Mouse (Mus musculus) ovary, adult 18-20 months (tissue): ENCODE results near the gene Rhbdd3.

ENCODE experiments used
- DNase-seq: peaks from one replicate; pipeline ENCODE4 v3.0.0; 2022; ENCODE audit warnings: low spot score, mixed read lengths

The Rhbdd3 gene

DNA sequence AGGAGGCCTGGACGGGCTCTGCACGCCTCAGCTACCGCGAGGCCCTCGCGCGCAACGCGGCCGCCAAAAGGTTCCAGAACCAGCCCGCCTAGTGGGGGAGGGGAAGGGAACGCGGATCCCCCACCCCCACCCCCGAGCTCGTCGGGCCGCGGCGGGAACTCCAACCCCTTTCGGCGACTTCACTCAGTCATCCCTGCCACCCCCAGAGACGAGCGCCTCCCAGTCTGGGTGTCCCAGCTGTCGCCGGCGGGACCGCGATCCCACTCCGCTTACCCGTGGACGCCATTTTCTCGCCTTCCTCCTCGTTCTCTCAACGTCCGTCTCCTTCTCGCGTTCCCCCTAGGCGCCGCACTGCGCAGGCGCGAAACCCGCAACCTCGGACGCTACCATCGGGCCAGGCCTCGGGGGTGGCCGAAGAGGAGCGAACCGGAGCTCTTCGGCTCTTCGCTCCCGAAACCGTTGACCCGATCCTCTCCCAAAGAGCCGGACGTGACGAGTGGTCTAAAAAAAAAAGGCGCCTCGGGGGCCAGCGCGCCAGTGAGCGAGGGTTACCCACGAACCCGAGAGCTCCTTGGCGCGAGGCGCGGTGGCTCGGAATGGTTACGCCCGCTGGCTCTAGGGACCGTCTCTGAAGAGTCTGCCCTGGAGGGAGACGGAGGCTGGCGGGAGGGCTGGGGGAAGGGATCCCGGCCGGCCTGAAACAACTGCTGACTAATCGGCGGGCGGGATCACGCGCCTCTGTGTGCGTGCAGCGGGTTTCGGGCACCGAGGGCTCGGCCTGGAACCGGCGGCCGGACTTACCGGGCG, at the start of gene Rhbdd3, which contains the start of gene Ewsr1:
Gene Rhbdd3 (plus strand): TSS at position 191 of the 807 bp plus-strand sequence.
Gene Ewsr1 (minus strand): TSS at position 531 of the 807 bp plus-strand sequence.
- peak; percentile 91 for DNase-seq

DNA sequence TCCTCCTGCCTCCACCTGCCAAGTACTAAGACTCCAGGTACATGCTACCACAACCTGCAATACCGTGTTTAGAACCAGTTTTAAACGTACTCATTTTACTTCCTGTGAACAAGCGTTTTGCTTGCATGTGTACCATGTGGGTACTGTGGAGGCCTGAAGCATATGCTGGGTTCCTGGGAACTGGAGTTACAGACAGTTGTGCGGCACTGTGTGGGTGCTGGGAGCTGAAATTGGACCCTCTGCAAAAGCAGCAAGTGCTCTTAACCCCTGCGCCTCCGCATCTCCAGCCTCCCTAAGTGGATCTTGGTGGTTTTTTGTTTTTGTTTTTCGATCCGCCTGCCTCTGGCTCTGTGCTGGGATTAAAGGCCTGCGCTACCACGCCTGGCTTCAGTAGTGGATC, 47.1 kb upstream of the Rhbdd3 start:
- no peak for DNase-seq

DNA sequence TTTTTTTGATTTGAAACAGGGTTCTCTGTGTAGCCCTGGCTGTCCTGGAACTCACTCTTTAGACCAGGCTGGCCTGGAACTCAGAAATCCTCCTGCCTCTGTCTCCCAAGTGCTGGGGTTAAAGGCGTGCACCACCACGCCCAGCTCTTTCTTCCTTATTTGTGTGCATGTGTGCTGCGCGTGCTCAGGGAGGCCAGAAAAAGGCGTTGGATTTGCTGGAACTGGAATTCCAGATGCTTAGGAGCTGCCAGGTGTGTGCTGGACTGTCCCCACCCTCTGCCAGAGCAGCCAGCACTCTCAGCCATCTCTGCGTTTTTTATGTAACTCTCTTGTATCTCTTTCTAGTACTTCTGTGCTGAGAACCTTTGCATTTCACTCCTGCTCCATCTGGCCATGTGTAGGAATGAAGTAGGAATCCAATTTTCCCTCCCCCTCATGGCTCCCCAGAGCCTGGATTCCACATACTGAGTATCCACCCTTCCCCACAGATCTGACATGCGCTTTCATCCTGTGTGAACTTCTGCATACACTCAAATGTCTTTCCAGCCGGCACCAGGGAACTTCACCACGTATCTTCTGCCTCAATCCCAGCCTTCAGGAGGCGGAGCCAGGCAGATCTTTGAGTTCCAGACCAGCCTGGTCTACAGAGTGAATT, 46.4 kb upstream of the Rhbdd3 start:
- DNase-seq = no peak

DNA sequence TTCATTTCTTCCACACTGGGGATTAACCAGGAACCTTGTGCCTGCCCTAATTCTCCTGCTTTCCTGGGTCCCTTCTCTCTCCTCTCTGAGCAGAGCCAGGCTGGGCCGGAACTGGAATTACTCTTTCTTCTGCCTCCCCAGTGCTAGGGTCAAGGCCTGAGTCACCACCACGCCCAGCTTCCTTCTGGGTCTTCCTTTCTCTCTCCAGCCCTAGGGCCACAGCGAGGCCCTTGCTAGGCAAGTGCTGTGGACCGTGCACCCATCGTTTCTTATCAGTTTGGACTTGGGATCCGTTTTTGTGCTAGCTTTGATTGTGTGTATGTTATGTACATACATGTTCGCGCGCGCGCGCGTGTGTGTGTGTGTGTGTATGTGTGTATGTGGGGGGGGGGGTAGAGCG, 44.6 kb upstream of the Rhbdd3 start:
- no peak for DNase-seq

DNA sequence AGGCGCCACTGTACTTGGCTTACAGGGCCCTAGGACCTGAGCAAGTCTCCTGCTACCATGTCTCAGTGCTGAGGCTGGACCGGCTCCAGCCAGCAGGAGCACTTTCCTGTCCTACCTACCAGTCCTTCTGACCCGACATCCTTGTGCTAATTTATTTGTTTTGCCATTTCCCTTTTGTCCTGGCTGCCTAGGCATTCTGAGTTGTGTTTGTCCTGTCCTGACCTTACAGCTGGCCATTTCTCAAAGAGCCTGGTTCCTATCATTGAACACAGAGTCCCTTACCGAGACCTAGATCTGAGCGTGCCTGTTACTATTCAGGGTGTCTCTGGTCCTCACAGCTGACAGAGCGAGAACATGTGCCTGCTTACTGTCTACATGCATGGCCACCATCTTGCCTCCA, 43.9 kb upstream of the Rhbdd3 start:
- DNase-seq = no peak

DNA sequence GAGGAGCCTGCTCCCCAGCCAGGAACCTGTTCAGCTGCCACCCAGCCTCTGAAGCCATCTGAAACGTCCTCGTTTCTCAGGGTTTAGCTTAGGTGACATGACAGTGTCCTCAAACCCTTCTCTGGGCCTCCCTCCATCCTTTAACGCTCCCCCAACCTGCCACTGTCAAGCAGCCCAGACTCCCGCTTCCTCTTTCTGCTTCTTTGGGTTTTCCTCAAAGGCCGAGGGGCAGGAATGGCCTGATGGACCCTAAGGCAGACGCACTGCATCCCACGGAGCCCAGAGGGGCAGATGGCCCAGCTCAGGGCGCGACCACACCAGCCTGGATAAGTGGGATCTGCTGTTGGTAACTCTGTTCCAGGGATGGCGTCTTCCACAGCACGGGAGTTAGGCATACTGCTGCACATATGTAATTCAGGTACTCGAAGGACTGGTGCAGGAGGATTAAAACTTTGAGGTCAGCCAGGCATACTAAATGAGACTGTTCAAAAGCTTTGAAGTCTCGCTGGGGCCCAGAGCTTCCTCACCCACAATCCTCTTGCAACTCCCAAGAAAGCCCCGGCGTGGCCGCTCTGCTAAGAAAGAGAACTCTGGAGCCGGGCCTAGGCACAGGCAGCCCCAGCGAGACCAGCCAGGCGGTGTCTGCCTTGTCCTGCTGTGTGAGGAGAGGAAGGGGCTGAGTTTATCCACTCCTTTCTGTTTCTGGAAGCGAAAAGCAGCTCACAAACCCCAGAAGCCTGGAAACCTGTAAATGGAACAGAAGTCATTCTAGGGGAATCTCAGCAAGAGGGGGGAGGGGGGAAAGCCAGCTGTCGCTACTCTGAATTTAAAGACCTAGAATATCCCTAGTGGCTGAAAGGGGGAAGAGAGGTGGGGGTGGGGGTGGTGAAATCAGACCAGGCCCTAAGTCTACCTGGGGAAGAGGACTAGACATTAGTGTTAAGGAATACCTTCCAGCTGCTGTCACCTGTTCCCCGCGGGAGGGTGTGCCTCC, 42.5 kb upstream of the Rhbdd3 start:
- DNase-seq = no peak

DNA sequence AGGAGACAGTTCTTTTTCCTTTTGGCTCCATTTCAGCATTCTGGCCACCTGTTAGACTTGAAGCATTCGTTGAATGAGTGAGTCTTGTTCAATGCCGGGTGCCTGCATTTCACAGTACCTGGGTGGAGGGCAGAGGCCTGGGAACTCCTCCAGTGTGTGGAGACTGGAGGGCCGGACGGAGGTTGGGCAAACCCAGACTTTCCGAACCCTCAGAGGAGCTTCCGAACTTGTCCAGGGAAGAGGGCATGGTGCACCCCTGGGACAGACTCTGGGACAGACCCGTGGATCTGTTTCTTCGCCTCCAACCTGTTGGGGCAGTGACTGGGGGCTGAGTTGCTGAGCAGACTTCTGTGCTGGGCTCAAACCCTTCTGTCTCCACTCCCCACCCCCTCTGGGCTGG, 41.7 kb upstream of the Rhbdd3 start:
- no peak for DNase-seq

DNA sequence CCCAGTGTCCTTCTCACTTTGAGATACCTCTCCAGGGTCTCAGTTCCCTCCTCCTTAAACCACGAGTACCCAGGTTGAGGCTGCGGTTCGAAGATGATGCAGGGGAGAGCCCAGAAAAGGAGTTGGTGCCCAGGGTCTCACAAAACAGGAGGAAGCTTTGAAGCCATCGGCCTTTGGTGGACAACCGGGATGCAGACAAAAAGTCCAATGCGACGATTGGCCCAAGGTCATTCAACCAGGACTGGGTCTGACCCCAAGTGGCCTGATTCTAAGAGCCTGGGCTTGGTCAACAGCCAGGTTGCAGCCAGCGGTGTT, 41.2 kb upstream of the Rhbdd3 start:
- DNase-seq = no peak

DNA sequence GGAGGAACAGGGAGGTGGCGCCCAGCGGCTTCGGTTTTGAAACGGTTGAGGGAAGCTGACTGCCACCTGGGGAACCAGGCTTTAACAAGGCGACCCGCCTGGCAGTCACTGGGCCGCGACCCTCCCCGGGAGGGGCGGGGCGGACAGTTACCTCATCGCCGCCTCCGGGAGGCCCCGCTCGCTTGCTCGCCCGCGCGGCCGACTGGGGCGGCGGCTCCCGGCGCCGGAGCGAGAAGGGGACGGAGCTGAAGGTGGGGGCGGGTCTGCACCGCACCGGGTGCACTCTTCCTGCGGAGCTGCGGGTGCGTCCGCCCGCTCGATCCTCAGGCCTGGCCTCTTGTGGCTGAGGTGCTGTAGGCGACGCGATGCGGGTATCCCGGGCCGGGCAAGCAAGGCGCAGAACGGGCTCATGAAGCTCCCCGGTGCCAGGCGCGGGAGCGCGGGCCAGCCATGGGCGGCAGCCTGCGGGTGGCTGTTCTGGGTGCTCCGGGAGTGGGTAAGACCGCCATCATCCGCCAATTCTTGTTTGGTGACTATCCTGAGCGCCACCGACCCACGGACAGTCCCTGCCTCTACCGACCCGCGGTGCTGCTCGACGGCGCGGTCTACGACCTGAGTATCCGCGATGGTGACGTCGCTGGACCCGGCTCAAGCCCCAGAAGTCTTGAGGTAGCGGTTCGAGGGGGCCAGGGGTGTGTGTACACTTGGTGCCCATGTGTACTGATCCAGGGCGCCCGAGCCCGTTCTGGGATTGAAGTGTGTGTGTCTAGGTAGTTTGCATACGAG, 40.7 kb upstream of the Rhbdd3 start, which contains the start of gene Rasl10a:
Gene Rasl10a (plus strand): TSS at position 273 of the 786 bp plus-strand sequence.
- DNase-seq = no peak

DNA sequence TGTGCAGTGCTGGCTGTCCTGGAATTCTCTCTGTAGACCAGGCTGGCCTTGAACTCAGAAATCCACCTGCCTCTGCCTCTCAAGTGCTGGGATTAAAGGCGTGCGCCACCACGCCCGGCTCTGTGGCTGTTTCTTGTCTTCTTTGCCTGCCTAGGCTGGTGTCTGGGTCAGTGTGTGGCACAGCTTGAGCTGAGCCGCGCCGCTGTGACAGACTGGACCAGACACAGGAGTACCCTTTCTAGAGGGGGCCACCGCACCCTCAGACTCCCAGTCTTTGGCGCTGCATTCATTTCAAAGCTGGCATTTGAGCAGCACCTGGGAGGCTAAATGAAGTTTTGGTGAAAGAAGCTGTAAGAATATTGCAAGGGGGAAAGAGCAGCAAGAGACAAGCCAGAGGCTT, 39.9 kb upstream of the Rhbdd3 start:
- DNase-seq = no peak

DNA sequence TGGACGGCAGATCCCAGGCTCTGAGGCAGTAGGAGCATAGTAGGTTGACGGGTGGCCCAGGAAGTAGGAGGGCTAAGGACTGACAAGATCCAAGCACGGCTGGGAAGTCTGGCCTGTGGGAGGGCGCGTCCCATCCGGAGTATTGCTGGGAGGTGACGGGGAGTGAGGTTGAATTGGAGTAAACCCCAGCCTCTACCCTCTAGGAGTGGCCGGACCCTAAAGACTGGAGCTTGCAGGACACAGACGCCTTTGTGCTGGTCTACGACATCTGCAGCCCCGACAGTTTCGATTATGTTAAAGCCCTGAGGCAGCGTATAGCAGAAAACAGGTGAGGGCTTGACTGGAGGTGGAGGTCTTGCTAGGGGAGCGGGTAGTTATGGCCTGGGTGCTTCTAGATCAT, 39.5 kb upstream of the Rhbdd3 start:
- DNase-seq = no peak

DNA sequence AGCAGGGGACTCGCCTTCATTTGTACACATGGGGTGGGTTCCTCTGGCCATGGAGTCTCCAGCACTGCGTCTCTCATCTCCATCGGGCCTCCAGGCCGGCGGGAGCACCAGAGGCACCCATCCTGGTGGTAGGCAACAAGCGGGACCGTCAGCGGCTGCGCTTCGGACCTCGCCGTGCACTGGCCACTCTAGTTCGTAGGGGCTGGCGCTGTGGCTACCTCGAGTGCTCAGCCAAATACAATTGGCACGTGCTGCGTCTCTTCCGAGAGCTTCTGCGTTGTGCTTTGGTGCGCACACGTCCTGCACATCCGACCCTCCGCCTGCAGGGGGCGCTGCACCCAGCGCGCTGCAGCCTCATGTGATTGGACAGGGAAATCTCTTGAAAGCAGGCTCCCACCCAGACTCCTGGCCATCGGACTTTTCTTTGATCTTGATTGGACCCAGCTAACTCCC, 39.0 kb upstream of the Rhbdd3 start:
- no peak for DNase-seq

DNA sequence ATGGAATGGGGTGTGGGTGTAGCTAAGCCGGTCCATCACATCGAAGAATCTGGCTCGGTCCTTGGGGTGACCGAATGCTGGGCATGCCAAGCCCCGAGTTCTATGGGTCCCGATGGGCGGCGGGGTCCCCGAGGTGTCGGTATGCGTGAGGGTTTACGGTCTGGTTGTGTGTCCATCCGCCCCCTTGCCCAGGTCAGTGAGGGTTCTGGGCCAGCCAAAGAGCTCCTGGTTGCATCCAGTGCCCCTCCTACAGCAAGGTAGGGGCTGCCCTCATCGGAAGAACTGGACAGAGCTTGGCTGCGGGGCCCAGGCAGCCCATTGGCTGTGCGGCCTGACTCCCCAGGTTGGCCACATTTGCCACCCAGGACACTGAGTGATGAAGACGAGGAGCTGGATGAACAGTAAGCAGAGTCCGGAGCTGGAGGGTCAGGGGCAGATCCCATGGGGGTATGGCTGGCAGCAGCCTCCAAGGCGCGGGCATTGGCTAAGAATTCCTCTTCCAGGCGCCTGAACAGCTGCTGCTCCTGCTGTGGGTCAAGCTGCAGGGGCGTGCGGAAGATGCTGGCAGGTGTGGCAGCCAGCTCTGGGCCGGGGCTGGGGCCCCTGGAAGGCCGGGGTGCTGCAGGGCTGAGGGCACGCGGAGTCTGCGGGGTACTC, 37.8 kb upstream of the Rhbdd3 start:
- DNase-seq = no peak

DNA sequence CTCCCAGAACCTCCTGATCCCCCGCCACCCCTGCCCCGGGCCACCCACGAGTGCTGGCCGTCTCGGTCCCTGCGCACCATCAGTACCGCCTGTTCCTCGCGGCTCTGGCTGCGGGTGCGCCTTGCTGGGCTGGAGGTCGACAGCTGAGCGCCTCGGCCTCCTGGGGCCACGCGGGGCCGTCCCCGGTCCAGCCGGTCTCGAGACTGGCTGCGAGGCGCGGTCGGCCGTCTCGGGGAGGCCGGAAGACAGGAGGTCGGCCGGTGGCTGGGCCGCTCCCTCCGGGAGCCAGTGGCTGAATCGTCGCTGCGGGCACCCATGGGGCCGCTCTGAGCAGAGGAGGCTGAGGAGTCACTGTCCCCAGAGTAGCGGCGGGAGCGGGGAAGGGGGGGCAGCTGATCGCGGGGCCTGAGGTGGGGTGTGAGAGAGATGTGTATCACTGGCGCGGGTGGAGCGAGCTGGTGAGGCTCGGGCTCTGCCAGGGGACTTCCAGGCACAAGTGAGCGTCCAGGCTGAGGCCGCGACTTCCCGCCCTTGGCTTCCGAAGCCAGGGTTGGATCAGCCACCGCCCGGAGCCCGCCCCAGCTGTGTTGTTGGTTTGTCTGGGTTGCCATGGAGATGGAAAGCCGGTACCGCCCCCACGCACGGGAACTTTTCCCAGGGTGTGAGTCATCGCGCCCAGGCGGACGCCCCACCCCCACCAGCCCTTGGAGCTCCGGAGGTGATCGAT, 37.1 kb upstream of the Rhbdd3 start:
- DNase-seq = peak; percentile 91

DNA sequence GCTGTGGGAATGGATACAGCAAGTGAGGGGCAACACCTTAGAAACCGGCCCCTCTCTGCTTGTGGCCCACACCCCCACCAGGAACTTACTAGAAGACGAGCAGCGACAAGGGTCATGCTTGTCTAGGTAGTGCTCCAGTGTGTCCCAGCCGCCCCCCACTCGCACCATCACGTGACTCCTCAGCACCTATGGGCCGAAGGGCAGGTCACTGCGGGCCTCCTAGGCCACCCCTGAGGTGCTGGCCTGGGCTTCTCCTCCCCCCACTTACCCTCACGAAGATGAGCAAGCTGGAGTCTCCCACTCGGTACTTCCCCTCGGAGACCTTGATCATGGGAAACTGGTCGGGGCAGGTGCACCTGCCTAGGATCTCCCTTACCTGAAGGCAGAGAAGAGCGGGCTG, 36.4 kb upstream of the Rhbdd3 start:
- no peak for DNase-seq

DNA sequence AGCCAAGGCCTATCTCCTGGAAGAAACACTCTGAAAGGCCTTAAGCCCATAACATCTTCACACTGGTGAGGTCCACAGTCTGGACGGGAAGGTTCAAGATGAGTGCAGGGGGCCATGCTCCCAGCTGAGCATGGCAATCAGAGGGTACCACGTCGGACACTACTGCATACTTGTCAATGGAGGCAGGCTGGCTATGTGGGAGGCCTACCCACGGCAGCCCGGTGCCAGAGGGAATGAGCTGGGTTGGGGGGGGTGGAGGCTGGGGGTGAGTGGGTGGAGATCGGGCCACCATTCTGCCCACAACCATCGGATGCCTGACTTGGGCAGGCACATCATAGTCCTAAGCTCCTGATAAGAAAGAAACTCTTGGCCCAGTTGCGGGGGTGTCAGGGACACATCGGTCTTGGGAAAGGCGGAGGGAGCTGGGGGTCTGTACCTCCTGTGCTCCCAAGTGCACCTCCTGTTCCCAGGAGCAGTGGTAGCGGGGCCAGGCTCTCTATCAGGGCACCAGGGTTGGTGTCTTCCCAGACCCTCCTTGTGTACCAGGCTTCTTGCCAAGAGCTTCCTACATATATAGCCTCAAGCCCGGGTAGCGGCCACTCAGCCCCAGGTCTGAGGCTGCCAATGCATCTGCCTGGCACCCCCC, 35.7 kb upstream of the Rhbdd3 start:
- DNase-seq = peak; percentile 63

DNA sequence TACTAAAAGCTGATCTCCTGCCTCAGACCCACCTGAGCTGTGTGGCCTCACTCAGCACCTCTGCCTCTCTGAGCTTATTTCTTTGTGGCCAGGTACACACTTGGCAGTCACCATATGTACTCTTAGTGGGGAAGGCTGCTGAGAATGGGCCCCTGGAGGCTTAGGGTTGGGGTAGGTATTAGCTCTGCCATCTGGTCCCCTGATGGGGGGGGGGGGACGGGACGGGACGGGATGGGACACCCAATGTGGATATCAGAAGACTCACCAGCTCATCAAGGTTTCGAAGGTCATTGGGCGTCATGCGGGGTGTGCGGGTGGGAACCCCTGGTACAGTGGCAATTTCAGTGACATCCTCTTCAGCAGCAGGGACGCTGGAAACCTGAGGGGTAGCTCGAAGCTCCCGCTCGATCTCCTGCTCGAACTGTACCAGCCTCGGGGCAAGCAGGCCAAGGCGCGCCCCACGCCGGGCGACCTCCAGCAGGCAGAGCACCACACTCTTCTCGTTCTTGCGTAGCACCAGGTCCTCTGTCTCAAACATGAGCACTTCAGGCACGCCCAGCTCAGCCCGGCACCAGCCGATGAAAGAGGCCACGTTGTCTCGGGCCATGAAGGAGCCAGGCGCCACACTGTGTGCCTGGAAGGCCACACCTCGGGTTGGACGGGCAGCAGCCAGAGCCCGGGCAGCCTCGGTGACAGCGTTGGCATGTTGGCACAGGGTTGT, 35.0 kb upstream of the Rhbdd3 start:
- DNase-seq = no peak

DNA sequence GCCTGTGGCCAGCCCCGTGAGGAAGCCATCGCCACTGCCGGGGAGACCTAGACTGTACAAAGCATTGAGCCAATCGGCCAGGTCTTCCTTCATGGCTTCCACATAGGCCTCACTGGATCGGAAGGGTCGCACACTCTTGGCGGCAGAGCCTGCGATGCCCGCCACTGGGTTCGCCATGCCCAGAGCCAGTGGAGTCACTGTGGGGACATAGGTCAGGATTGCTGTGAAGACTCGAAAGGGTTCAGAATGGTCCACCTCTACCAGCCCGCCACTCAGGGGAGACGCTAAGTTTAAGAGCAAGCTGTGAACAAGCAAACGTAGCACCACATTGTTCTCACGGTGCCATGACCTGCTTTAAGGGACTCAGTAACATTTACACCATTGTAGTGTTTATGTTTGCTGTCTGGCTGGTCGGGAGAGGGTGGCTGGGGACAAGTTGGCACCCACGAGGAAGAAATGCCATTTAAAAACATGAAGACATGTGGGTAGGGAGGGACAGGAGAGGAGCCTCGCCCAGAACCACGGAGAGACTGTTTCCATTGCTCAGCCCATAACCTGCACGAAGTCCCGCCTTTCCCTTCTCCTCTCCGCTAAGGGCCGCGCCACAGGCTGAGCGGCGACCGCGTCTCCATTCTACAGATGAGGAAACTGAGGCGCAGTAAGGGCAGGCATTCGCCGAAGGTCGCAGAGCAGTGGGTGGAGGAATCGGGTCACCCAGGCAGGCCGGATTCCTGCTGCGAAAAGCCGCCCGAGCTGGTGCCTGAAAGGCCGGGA, 34.3 kb upstream of the Rhbdd3 start:
- DNase-seq = no peak
